Mouse (Mus musculus) bone marrow macrophage, adult 2 months (primary cell): ENCODE results near the gene Zfp46.

Source experiments
- CTCF ChIP-seq: IDR thresholded peaks from 2 replicates; pipeline ENCODE4 v1.5.1; 2012; ENCODE audit warnings: low read depth, mild to moderate bottlenecking, low read length, moderate library complexity
- POLR2A ChIP-seq: IDR thresholded peaks from 2 replicates; pipeline ENCODE4 v1.6.1; 2012; ENCODE audit warnings: mild to moderate bottlenecking, low read depth, low read length, borderline replicate concordance

DNA sequence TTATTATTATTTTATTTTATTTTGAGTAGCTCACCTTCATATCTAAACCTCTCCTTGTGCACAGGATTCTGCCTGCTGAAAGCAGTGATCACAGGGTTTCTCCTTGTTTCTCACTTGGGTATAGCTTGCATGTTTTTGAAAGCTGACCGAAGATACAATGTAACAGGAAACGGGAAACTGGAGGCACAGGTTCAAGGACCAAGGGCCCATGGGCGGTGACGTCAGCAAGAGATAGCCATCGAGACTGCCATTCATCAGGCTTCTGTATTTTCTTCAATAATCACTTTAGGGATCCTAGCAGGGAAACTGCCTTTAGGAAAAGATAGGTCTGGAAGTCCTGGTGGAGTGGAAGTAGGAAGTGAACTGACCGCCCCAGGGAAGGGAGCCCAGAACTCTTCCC is 7.2 kb downstream of the Zfp46 start:
- TF ChIP-seq POLR2A (no peak), CTCF (no peak)
